Mouse (Mus musculus) cerebellum, postnatal 25 days (tissue): ENCODE measurements around the gene Lrg1.

Experiments
- DNase-seq, 2 experiments: peaks; one replicate each; pipeline ENCODE4 v3.0.0; 2021; ENCODE audit warnings: mixed read lengths in 2 of 2

The Lrg1 gene

DNA sequence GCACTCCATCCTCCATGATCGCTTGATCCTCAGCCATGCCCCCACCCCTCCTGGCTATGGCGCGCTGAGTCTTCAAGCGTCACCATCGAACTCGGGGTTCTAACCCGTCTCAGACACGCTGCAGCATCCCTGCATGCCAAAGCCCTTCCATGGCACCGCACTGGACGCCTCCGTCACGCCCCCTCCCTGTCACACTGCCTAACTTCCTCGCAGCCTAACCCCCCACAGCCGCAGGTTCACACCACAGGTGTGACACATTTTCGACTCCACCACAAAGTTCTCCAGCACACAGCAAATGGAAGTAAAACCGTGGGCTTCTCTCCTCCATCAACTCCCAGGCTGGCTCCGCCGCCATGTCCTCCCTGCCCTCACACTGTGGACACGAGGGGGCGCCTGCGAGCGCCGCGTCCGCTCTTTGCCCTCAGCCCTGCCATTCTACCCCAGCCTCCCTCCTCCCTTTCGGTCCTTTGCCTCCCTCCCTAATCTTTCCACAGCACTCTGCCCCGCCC is 12.7 kb upstream of the Lrg1 start:
- DNase-seq, result peak; percentile 62 to 82

DNA sequence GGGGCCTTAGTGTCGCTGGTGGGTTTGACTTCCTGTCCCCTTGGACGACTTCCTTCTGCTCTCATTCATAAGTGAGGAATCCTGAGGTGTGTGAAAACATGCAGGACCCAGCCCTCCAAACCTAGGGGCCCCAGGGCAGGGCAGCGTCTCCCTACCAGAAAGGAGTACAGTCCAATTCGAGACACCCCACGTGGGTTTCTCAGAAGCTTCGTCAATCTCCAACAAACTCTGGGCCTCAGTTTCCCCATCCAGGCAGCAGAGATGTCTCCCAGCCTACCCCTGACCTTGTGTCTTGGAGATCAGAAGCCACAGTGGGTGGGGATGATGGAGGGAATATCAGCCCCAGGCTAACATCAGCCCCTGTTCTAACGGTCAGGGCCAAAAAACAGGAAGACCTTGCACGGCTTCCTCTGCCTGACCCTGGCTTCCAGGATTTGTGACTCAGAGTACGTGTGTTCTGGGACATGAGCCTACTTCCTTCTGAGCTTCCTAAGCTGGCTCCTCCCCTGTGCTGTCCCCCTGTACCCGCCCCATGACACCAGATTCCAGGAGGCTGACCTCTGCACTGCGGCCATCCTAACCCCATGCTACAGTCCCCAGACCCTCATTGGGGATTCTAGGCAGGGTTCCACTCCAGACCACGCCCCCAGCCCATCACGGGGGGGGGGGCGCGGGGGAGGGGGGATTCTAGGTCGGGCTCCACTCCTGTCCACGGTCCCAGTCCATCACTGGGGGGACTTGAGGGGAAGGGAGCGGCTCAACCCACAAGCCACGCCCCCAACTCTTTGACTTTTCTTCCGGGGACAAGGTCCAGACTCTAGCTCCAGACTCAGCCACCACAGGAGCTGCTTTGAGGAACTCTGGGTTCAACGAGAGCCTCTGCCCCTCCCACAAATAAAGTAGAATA is 11.9 kb upstream of the Lrg1 start:
- DNase-seq, result no peak

GRCm38 (mm10) chr17:56132661-56133060 is 10.9 kb upstream of the Lrg1 start:
- peak; percentile 79 to 84 for DNase-seq

DNA sequence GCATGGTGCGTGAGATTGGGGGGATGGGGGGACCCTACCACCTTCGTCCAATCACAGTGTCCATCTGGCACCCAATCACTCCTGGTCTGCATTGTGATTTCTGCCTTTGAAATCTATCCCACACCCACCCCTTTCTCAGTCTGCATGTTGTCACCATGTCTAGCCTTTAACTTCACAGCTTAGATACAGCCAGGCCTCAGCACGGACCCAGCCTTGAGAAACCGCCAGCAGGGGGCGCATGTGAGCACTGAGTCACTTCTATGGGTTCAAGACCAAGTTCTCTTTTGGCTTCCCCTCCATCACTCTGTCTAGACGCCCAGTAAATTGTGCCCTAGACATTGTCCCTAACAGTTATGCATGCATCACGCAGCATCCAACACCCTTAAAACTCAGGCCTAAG is 10.0 kb upstream of the Lrg1 start:
- DNase-seq, result peak; percentile 80 to 87

GRCm38 (mm10) chr17:56131136-56131535 is 9.3 kb upstream of the Lrg1 start:
- no peak for DNase-seq

DNA sequence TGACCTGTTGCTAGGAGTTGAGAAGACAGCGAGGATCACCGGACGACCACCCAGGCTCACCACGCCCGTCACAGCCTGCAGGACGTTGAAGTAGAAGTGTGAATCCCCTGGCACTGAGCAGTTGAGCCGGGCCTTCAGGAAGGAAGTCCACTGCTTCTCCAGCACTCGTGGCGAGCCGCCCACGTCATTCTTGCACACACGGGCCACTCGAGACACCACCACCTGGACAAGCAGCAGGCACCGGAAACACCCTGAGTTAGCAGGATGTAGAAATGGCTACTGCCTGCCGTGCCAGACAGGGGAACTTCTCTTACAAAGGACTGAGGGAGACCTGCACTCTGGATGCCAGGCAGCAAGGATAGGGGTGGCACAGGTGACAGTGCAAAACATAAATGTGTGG is 6.4 kb upstream of the Lrg1 start:
- peak; percentile 58 to 67 for DNase-seq

- no peak for DNase-seq
Observed at GRCm38 (mm10) chr17:56126175-56126574, 4.4 kb upstream of the Lrg1 start.

- no peak for DNase-seq
Observed at GRCm38 (mm10) chr17:56125276-56125630, 3.5 kb upstream of the Lrg1 start.

- DNase-seq, result peak; percentile 66 to 80
Observed at GRCm38 (mm10) chr17:56124377-56125275, 2.8 kb upstream of the Lrg1 start.

GRCm38 (mm10) chr17:56123681-56124340 is 2.0 kb upstream of the Lrg1 start:
- no peak for DNase-seq

GRCm38 (mm10) chr17:56123161-56123560 is 1.4 kb upstream of the Lrg1 start:
- DNase-seq, result no peak

DNA sequence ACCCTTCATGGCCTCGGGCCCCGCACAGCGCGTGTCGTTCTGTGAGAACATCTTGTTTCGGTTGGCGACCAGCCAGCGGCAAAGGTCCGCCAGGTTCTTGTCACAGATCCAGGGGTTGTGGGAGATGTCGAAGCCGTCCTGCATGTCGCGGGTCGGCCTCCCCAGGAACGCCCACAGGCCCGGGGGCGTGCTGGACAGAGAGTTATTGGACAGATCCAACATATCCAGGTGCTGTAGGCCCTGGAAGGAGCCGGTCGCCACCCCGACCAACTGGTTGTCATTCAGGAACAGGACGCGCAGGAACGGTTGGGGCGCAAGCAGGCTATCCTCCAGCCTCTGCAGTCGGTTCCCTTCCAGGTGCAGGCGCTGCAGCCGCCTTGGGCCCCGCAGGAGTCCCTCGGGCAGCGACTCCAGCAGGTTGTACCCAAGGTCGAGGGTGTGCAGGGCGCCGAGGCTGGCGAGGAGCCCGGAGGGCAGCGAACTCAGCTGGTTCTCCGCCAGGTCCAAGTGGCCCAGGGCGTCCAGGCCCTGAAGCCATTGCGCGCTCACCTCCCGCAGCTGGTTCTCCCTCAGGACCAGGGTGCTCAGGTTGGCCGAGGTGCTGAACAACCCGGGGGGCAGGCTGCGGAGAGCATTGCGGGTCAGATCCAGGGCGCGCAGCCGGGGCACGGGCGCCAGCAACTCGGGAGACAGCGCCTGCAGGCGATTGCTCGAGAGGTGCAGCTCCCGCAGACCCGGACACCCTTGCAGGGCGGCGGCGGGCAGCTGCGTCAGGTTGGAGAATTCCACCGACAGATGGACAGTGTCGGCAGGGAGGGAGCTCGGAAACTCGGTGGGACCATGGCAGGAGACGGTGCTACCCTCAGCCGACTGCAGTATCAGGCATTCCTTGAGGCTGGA is 1.6 kb downstream of the Lrg1 start:
- peak; percentile 69 for DNase-seq

- DNase-seq, result no peak
Observed at GRCm38 (mm10) chr17:56119431-56119830, 2.4 kb downstream of the Lrg1 start.

GRCm38 (mm10) chr17:56117251-56117710 is 4.5 kb downstream of the Lrg1 start, which contains the start of gene Plin5:
TSS of gene Plin5 (minus strand) at chr17:56117596.
- DNase-seq, result peak; percentile 49 to 75

- no peak for DNase-seq
Observed at GRCm38 (mm10) chr17:56116193-56116592, 5.6 kb downstream of the Lrg1 start.

DNA sequence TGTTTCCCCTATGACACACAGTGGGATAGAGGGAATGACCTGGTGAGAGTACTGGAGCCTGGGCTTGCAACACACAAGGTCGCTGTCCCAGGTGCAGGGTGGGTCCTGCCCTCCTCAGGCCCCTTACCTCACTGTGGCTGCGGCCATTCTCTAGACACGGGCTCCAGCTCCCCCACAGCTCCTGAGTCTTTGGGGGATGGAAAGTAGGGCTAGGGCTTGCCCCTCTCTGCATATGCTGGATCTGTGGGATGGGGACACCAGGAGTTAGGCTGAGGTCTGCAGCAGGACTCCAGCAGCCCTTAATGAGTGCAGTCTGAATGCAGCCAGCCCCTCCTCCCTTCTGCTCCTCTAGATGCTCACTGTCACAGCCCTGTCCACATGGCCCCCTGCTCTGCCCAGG is 9.1 kb downstream of the Lrg1 start:
- DNase-seq, result no peak

GRCm38 (mm10) chr17:56111864-56112263 is 9.9 kb downstream of the Lrg1 start:
- DNase-seq, result peak; percentile 69 to 83

GRCm38 (mm10) chr17:56111021-56111420 is 10.8 kb downstream of the Lrg1 start:
- no peak for DNase-seq

DNA sequence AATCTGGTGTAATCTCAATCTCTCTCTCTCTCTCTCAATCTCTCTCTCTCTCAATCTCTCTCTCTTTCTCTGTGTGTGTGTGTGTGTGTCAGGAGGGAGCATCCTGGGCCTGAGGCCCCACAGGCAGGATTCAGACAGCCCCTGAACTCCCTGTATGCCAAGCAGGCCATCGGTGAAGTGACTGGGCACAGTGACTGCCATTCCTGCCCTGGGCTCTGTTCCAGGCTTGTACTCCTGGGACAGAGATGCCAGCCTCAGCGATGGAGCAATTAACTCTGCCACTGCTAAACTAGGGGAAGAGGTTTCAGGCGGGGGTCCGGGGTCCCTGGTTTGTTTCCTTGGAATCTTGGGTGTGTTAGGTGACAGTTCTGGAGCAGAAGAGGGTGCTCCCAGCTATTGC is 11.2 kb downstream of the Lrg1 start:
- DNase-seq, result peak in 1 of 2 experiments; percentile 58

GRCm38 (mm10) chr17:56109219-56110051 is 12.4 kb downstream of the Lrg1 start, which contains the start of gene Plin4:
TSS of gene Plin4 (minus strand) at chr17:56109803.
- DNase-seq, result no peak
